Mouse (Mus musculus) colon, adult 2 months (tissue): Measurements from ENCODE around the gene Itgav. TPM values are rescaled to one million over a fixed set of nuclear protein-coding genes. Genes with fewer than 3 reads are reported as not detected.

Source experiments
- polyA plus RNA-seq: library from polyadenylated mRNA; depleted of rRNA; stranded (reverse); fragments of >200 nt; gene quantifications from 2 replicates; pipeline ENCODE4 v1.2.3, GENCODE M21; 2012; rRNA removed

Gene Itgav
- 60.3 and 84.8 TPM in 2 replicates for polyA plus RNA-seq

DNA sequence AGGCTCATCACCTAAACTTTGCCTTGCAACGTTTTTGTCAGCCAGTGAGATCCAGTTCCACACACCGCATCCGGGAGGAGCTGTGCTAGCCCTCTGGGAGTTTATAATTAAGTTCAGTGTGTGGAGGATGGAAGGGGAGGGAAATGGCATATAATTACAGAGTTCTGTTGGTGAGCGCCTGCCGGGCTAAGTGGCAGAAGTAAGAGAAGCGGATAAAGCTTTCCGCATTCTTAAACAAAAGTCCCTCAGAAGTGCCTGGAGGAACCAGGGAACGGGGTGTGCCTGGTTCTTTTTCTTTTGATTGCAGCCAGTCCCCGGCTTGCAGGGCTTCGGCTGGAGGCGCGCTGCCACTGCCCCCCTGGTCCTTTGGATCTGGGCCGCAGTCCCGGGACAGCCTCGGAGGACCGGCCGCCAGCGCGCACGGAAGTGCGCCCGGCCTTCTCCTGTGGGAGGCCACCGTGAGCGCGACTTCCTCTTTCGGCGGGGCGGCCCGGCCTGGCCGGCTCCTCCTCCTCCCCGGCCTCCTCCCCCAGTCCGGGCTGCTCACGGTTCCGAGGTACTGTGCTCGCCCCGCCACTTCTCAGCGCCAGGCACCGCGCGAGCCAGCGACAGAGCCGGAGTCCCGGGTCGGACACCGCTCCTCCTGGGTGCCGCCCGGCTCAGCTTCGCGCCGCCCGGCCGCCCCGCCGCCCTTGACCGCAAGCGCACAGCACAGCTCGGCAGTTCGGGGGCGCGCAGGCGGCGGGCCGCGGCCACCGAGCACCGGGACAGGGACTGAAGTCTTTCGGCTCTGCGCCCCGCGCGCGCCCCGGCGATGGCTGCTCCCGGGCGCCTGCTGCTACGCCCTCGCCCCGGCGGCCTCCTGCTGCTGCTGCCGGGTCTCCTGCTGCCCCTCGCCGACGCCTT lies at the start of gene Itgav:
Itgav (plus strand) TSS at position 477 of the 906 bp plus-strand sequence.

DNA sequence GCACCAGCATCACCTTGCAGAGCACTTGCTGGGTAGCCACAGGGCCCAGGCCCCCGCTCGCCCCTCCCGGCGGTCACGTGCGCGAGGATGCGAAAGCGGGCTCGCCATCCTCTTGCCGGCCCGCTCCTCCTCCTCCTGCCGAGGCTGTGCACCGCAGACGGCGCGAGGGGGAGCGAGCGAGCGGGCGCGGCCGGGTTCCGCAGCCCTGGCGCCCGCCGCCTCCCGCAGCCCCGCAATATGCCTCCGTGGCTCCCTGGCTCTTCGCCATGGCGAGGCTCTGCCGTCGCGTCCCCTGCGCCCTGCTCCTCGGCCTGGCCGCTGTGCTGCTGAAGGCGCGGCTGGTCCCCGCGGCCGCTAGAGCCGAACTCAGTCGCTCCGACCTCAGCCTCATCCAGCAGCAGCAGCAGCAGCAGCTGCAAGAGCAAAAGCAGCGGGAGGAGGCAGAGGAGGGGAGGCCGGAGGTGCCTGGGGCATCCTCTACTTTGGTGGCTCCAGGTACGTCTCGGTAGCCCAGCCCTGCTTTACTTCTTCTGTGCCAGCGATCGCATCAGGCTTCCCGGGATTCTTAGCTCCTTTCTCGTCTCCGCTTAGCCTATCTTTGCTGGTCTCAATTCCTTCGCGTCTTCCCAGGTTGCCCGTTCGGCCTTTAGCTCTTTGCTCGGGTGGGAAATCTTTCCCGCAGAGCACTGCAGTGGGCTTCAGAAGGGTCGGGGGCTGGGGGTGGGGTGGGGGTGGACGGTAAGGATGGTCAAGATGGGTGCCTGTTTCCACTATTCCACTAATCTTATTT lies 88.5 kb downstream of the Itgav start, which contains the start of gene Fam171b:
Fam171b (plus strand) TSS at position 154 of the 790 bp plus-strand sequence.

Other genes with a start within 250 kb of the Itgav start
- gene Zc3h15, start 80.0 kb upstream of the Itgav start, polyA plus RNA-seq = 10.3 and 13.9 TPM in 2 replicates
- gene Fam171b, start 88.2 kb downstream of the Itgav start, polyA plus RNA-seq = 0.59 and 0.90 TPM in 2 replicates
- gene Zswim2, start 216.8 kb downstream of the Itgav start, polyA plus RNA-seq = not detected in 2 replicates
- gene Gm13698, start 231.3 kb downstream of the Itgav start, polyA plus RNA-seq = not detected in 2 replicates
- not detected in 2 replicates for gene Gm13693, start 237.1 kb downstream of the Itgav start, polyA plus RNA-seq
- gene Gm13695, start 242.9 kb downstream of the Itgav start, polyA plus RNA-seq = not detected in 2 replicates
- not detected in 2 replicates for gene Gm13696, start 248.7 kb downstream of the Itgav start, polyA plus RNA-seq